In genomic region chr11:23665798-23666501, GRCm38 (mm10) we compare ENCODE assay signal across 8 mouse cellular contexts. TPM values are rescaled to one million over a fixed set of nuclear protein-coding genes. Genes with fewer than 3 reads are reported as not detected.
DNase-seq lines count a peak whose midpoint lies in the region; ATAC-seq and TF ChIP-seq lines count a peak whose summit lies in the region.

Pex13 (minus strand) TSS chr11:23665959.

- WGBS in bone marrow, adult 2 months: under 1% methylated on average over 49 of the region's 49 CpGs
- under 1% methylated on average over 49 of the region's 49 CpGs for WGBS in embryonic facial prominence, embryonic 15.5 days
- under 1% methylated on average over 49 of the region's 49 CpGs for WGBS in kidney, embryonic 14.5 days
- WGBS in limb, embryonic 15.5 days: under 1% methylated on average over 49 of the region's 49 CpGs

- no peaks in the 10 kb centered on the region for H3K27me3 ChIP-seq in embryonic facial prominence, embryonic 15.5 days
- no peaks in the 10 kb centered on the region for H3K27me3 ChIP-seq in kidney, embryonic 14.5 days (ENCODE audit: control insufficient read depth, insufficient read depth, low read length)
- H3K27me3 ChIP-seq in limb, embryonic 15.5 days: no peaks in the 10 kb centered on the region

- H3K4me1 ChIP-seq in bone marrow, adult 2 months (ENCODE audit: control insufficient read depth, insufficient read depth, low read length): no peaks in the 10 kb centered on the region; the same call in 1 of the 2 replicates
- 0 out of 2 replicates have a peak, but pooled peaks cover 3% of the 10 kb centered on the region for H3K4me1 ChIP-seq in embryonic facial prominence, embryonic 15.5 days
- no peaks in the 10 kb centered on the region for H3K4me1 ChIP-seq in kidney, embryonic 14.5 days (ENCODE audit: control insufficient read depth, insufficient read depth, low read length)
- peaks cover 5% of the 10 kb centered on the region; the same call in 1 of the 2 replicates for H3K4me1 ChIP-seq in limb, embryonic 15.5 days

- peak; percentile 96 for DNase-seq in 416B (ENCODE audit: low read depth)
- DNase-seq in heart, adult 9 months (ENCODE audit: low spot score in 2 of 2): peak; percentile 90 to 91
- DNase-seq in monocyte, adult 2 months (ENCODE audit: low read depth in 1 of 2, low spot score in 2 of 2): peak; percentile 73 to 81
- peak; percentile 89 to 92 for DNase-seq in spleen, postnatal 36 days (ENCODE audit: low spot score in 2 of 2)

- TF ChIP-seq CTCF in bone marrow, adult 2 months (IDR thresholded peaks at IDR 0.05; ENCODE audit: control insufficient read depth, insufficient read depth, low read length): peak; percentile 11; the same call in 1 of the 2 replicates

- peak within 1 kb of the TSS; percentile 73 for H3K9ac ChIP-seq in embryonic facial prominence, embryonic 15.5 days
- peak within 1 kb of the TSS; percentile 93 for H3K9ac ChIP-seq in kidney, embryonic 14.5 days (ENCODE audit: low read depth, low read length)
- peak within 1 kb of the TSS; percentile 89 for H3K9ac ChIP-seq in limb, embryonic 15.5 days

- peak; percentile 98 for ATAC-seq in embryonic facial prominence, embryonic 15.5 days (ENCODE audit: insufficient number of reproducible peaks, low FRiP score, low TSS enrichment, low read depth)
- ATAC-seq in kidney, embryonic 14.5 days (ENCODE audit: low FRiP score, low TSS enrichment): peak; percentile 99
- ATAC-seq in limb, embryonic 15.5 days (ENCODE audit: insufficient number of reproducible peaks, low FRiP score, low TSS enrichment, low read depth): peak; percentile 98

- H3K4me2 ChIP-seq in embryonic facial prominence, embryonic 15.5 days (replicated peaks): peak within 1 kb of the TSS; percentile 62
- H3K4me2 ChIP-seq in kidney, embryonic 14.5 days (replicated peaks; ENCODE audit: low read depth, low read length): peak within 1 kb of the TSS; percentile 67
- peak within 1 kb of the TSS; percentile 52 for H3K4me2 ChIP-seq in limb, embryonic 15.5 days

- H3K9me3 ChIP-seq in embryonic facial prominence, embryonic 15.5 days (replicated peaks): no peaks in the 10 kb centered on the region
- no peaks in the 10 kb centered on the region for H3K9me3 ChIP-seq in kidney, embryonic 14.5 days (ENCODE audit: control insufficient read depth, low read length)
- H3K9me3 ChIP-seq in limb, embryonic 15.5 days: no peaks in the 10 kb centered on the region

- TF ChIP-seq POLR2A in bone marrow, adult 2 months (IDR thresholded peaks at IDR 0.05; ENCODE audit: borderline replicate concordance, control insufficient read depth, low read depth, low read length): peak; percentile 83

- peak within 1 kb of the TSS; percentile 94 for H3K4me3 ChIP-seq in bone marrow, adult 2 months (replicated peaks; ENCODE audit: control insufficient read depth, low read depth, low read length)
- peak within 1 kb of the TSS; percentile 95 for H3K4me3 ChIP-seq in embryonic facial prominence, embryonic 15.5 days (replicated peaks)
- peak within 1 kb of the TSS; percentile 90 for H3K4me3 ChIP-seq in kidney, embryonic 14.5 days (ENCODE audit: low read length)
- peak within 1 kb of the TSS; percentile 80 for H3K4me3 ChIP-seq in limb, embryonic 15.5 days

- H3K36me3 ChIP-seq in embryonic facial prominence, embryonic 15.5 days: peaks cover 4% of the 10 kb centered on the region; the same call in 1 of the 2 replicates
- peaks cover 3% of the 10 kb centered on the region; the same call in 1 of the 2 replicates for H3K36me3 ChIP-seq in kidney, embryonic 14.5 days (ENCODE audit: control insufficient read depth, insufficient read depth, low read length)
- peaks cover 4% of the 10 kb centered on the region; the same call in 1 of the 2 replicates for H3K36me3 ChIP-seq in limb, embryonic 15.5 days

- H3K27ac ChIP-seq in bone marrow, adult 2 months (ENCODE audit: control insufficient read depth, insufficient read depth, low read depth, low read length, poor library complexity): peak within 1 kb of the TSS; percentile 91
- peak within 1 kb of the TSS; percentile 97 for H3K27ac ChIP-seq in embryonic facial prominence, embryonic 15.5 days (replicated peaks)
- peak within 1 kb of the TSS; percentile 88 for H3K27ac ChIP-seq in kidney, embryonic 14.5 days (ENCODE audit: low read depth, low read length)
- H3K27ac ChIP-seq in limb, embryonic 15.5 days: peak within 1 kb of the TSS; percentile 98

RNA-seq across cellular contexts. Expression of gene Pex13, which starts in this region (rescaled TPM):
- 9.6 and 13.8 TPM in 2 replicates for polyA plus RNA-seq in bone marrow, adult 2 months (2011; ENCODE audit: insufficient read depth, insufficient read length, low replicate concordance, missing spikeins)
- polyA plus RNA-seq in embryonic facial prominence, embryonic 15.5 days (2015; fragmentation: Nextera tagmentation; extraction: Ambion mirVana): 33.2 and 40.1 TPM in 2 replicates
- 38.5 and 39.9 TPM in 2 replicates for polyA plus RNA-seq in kidney, embryonic 14.5 days (2014; fragmentation: Nextera tagmentation; extraction: Ambion mirVana)
- polyA plus RNA-seq in limb, embryonic 15.5 days (2015; fragmentation: Nextera tagmentation; extraction: Ambion mirVana): 33.4 and 35.5 TPM in 2 replicates

Comparison
In these comparisons a context has a peak if more than half of its experiments do, and no peak if none do; other contexts are left out.
1. Peak in every context shown above with its lines: DNase-seq, ATAC-seq, H3K4me3 ChIP-seq and H3K27ac ChIP-seq.